Mouse (Mus musculus) heart, embryonic 13.5 days (tissue): ENCODE measurements at regions not wholly inside any gene's neighbourhood (a gene's known extent, or its start where the extent isn't known, plus 50 kb on each side); places are given as distances from the start of the nearest gene placed in this dataset.

Source experiments
- ATAC-seq: fragments of 200-750 bp; cut with Nextera tagmentation; 2 replicates; pipeline ENCODE4 v1.8.0; 2017; ENCODE audit warnings: moderate TSS enrichment; ENCODE audit not compliant: insufficient number of reproducible peaks, low FRiP score, low TSS enrichment; ENCODE audit errors: extremely low read depth
- H3K27ac ChIP-seq: fragments of 300-500 bp; sonication (generic); replicated peaks from 2 replicates; pipeline ENCODE4 v1.5.1; 2015; ENCODE audit warnings: moderate library complexity, mild to moderate bottlenecking, inconsistent platforms
- H3K27me3 ChIP-seq: fragments of 300-500 bp; sonication (generic); replicated peaks from 2 replicates; pipeline ENCODE4 v1.6.1; 2015; ENCODE audit warnings: mild to moderate bottlenecking, inconsistent platforms
- H3K36me3 ChIP-seq: fragments of 300-500 bp; sonication (generic); 2 replicates; pipeline ENCODE4 v1.6.1; 2015; ENCODE audit warnings: mild to moderate bottlenecking, inconsistent platforms
- H3K4me1 ChIP-seq: fragments of 300-500 bp; sonication (generic); 2 replicates; pipeline ENCODE4 v1.6.1; 2015; ENCODE audit warnings: inconsistent platforms
- H3K4me2 ChIP-seq: fragments of 300-500 bp; sonication (generic); 2 replicates; pipeline ENCODE4 v1.6.1; 2015; ENCODE audit warnings: inconsistent platforms, mild to moderate bottlenecking, moderate library complexity
- H3K4me3 ChIP-seq: fragments of 300-500 bp; sonication (generic); 2 replicates; pipeline ENCODE4 v1.5.1; 2015; ENCODE audit warnings: moderate library complexity, mild to moderate bottlenecking, inconsistent platforms
- H3K9ac ChIP-seq: fragments of 300-500 bp; sonication (generic); 2 replicates; pipeline ENCODE4 v1.6.1; 2015; ENCODE audit warnings: inconsistent platforms, mild to moderate bottlenecking, moderate library complexity
- H3K9me3 ChIP-seq: fragments of 300-500 bp; sonication (generic); 2 replicates; pipeline ENCODE4 v1.6.1; 2016; ENCODE audit warnings: inconsistent platforms
- WGBS: fragments of 180-500 bp; shearing (Covaris S2); methylation state at CpG from one replicate; pipeline ENCODE4 v1.1.7; 2015; ENCODE audit warnings: mixed read lengths; 5-methylcytosine and 5-hydroxymethylcytosine counted together

- Histone ChIP-seq H3K36me3 (no peaks in the 10 kb centered on the region), H3K27me3 (no peaks in the 10 kb centered on the region), H3K27ac (no peak overlapping the region), H3K4me3 (no peak overlapping the region), H3K4me2 (no peak overlapping the region), H3K9ac (no peak overlapping the region), H3K4me1 (peaks cover 12% of the 10 kb centered on the region), H3K9me3 (no peaks in the 10 kb centered on the region)
- 74% methylated on average over 1 of the region's 1 CpGs for WGBS
- no peak for ATAC-seq
Measured at GRCm38 (mm10) chr3:34457821-34458220, 192.4 kb upstream of the Sox2 start.

GRCm38 (mm10) chr3:34456488-34457433 lies 193.4 kb upstream of the Sox2 start:
- H3K9ac ChIP-seq, result no peak overlapping the region
- no peak overlapping the region for H3K4me3 ChIP-seq
- no peaks in the 10 kb centered on the region for H3K9me3 ChIP-seq
- no peaks in the 10 kb centered on the region for H3K36me3 ChIP-seq
- H3K4me2 ChIP-seq, result no peak overlapping the region; the same call in 1 of the 2 replicates
- H3K4me1 ChIP-seq, result peaks cover 12% of the 10 kb centered on the region
- WGBS, result 61% methylated on average over 23 of the region's 23 CpGs
- no peak for ATAC-seq
- H3K27me3 ChIP-seq, result no peaks in the 10 kb centered on the region
- peak overlapping the region; percentile 36; the same call in 1 of the 2 replicates for H3K27ac ChIP-seq

- ATAC-seq, result no peak
- Histone ChIP-seq H3K36me3 (no peaks in the 10 kb centered on the region), H3K4me2 (no peak overlapping the region), H3K4me1 (peaks cover 12% of the 10 kb centered on the region), H3K9ac (no peak overlapping the region), H3K4me3 (no peak overlapping the region), H3K27ac (no peak overlapping the region), H3K27me3 (no peaks in the 10 kb centered on the region), H3K9me3 (no peaks in the 10 kb centered on the region)
- 85% methylated on average over 24 of the region's 24 CpGs for WGBS
Measured at GRCm38 (mm10) chr3:34454026-34454624, 196.1 kb upstream of the Sox2 start.

GRCm38 (mm10) chr3:34445354-34445753 lies 204.9 kb upstream of the Sox2 start:
- Histone ChIP-seq H3K9me3 (0 out of 2 replicates have a peak, but pooled peaks cover 7% of the 10 kb centered on the region), H3K9ac (no peak overlapping the region), H3K36me3 (no peaks in the 10 kb centered on the region), H3K27me3 (no peaks in the 10 kb centered on the region), H3K27ac (no peak overlapping the region), H3K4me3 (no peak overlapping the region), H3K4me2 (no peak overlapping the region), H3K4me1 (peaks cover 3% of the 10 kb centered on the region; the same call in 1 of the 2 replicates)
- no peak for ATAC-seq
- 56% methylated on average over 7 of the region's 7 CpGs for WGBS

GRCm38 (mm10) chr3:34444802-34445201 lies 205.4 kb upstream of the Sox2 start:
- H3K4me2 ChIP-seq, result no peak overlapping the region
- no peak overlapping the region for H3K9ac ChIP-seq
- H3K36me3 ChIP-seq, result no peaks in the 10 kb centered on the region
- WGBS, result 43% methylated on average over 5 of the region's 5 CpGs
- no peaks in the 10 kb centered on the region for H3K27me3 ChIP-seq
- H3K27ac ChIP-seq, result no peak overlapping the region
- H3K4me3 ChIP-seq, result no peak overlapping the region
- no peak for ATAC-seq
- 0 out of 2 replicates have a peak, but pooled peaks cover 7% of the 10 kb centered on the region for H3K9me3 ChIP-seq
- H3K4me1 ChIP-seq, result peaks cover 3% of the 10 kb centered on the region; the same call in 1 of the 2 replicates

GRCm38 (mm10) chr3:34443731-34444628 lies 206.2 kb upstream of the Sox2 start:
- H3K9ac ChIP-seq, result no peak overlapping the region
- H3K27ac ChIP-seq, result no peak overlapping the region
- H3K4me2 ChIP-seq, result peak overlapping the region; percentile 33; the same call in 1 of the 2 replicates
- H3K4me1 ChIP-seq, result peaks cover 3% of the 10 kb centered on the region; the same call in 1 of the 2 replicates
- 0 out of 2 replicates have a peak, but pooled peaks cover 7% of the 10 kb centered on the region for H3K9me3 ChIP-seq
- H3K36me3 ChIP-seq, result no peaks in the 10 kb centered on the region
- WGBS, result 67% methylated on average over 28 of the region's 28 CpGs
- H3K4me3 ChIP-seq, result no peak overlapping the region
- no peaks in the 10 kb centered on the region for H3K27me3 ChIP-seq
- no peak for ATAC-seq

- Histone ChIP-seq H3K4me1 (peaks cover 3% of the 10 kb centered on the region; the same call in 1 of the 2 replicates), H3K4me2 (no peak overlapping the region), H3K27me3 (no peaks in the 10 kb centered on the region), H3K36me3 (no peaks in the 10 kb centered on the region), H3K27ac (no peak overlapping the region), H3K9ac (no peak overlapping the region), H3K4me3 (no peak overlapping the region), H3K9me3 (0 out of 2 replicates have a peak, but pooled peaks cover 7% of the 10 kb centered on the region)
- WGBS, result 68% methylated on average over 5 of the region's 5 CpGs
- ATAC-seq, result no peak
Measured at GRCm38 (mm10) chr3:34443307-34443706, 206.9 kb upstream of the Sox2 start.

- no peak for ATAC-seq
- H3K36me3 ChIP-seq, result no peaks in the 10 kb centered on the region
- no peak overlapping the region for H3K4me2 ChIP-seq
- no peak overlapping the region for H3K4me3 ChIP-seq
- 0 out of 2 replicates have a peak, but pooled peaks cover 2% of the 10 kb centered on the region for H3K9me3 ChIP-seq
- H3K27ac ChIP-seq, result no peak overlapping the region
- no peak overlapping the region for H3K9ac ChIP-seq
- 67% methylated on average over 4 of the region's 4 CpGs for WGBS
- H3K27me3 ChIP-seq, result no peaks in the 10 kb centered on the region
- H3K4me1 ChIP-seq, result peaks cover 3% of the 10 kb centered on the region; the same call in 1 of the 2 replicates
Measured at GRCm38 (mm10) chr3:34441792-34442191, 208.4 kb upstream of the Sox2 start.

- H3K27me3 ChIP-seq, result no peaks in the 10 kb centered on the region
- H3K4me3 ChIP-seq, result no peak overlapping the region
- no peak overlapping the region for H3K4me2 ChIP-seq
- no peak overlapping the region for H3K27ac ChIP-seq
- H3K4me1 ChIP-seq, result peaks cover 3% of the 10 kb centered on the region; the same call in 1 of the 2 replicates
- ATAC-seq, result no peak
- H3K9me3 ChIP-seq, result no peaks in the 10 kb centered on the region
- no peak overlapping the region for H3K9ac ChIP-seq
- 67% methylated on average over 5 of the region's 5 CpGs for WGBS
- H3K36me3 ChIP-seq, result no peaks in the 10 kb centered on the region
Measured at GRCm38 (mm10) chr3:34441266-34441665, 208.9 kb upstream of the Sox2 start.

- WGBS, result 48% methylated on average over 9 of the region's 9 CpGs
- Histone ChIP-seq H3K9me3 (no peaks in the 10 kb centered on the region), H3K4me3 (no peak overlapping the region), H3K27ac (no peak overlapping the region), H3K9ac (0 out of 2 replicates have a peak overlapping the region, but pooled peaks have one; percentile 5), H3K36me3 (no peaks in the 10 kb centered on the region), H3K27me3 (no peaks in the 10 kb centered on the region), H3K4me2 (peak overlapping the region; percentile 31; the same call in 1 of the 2 replicates), H3K4me1 (no peaks in the 10 kb centered on the region)
- no peak for ATAC-seq
Measured at GRCm38 (mm10) chr3:34434901-34435300, 215.3 kb upstream of the Sox2 start.
